Mouse (Mus musculus) midbrain, embryonic 14.5 days (tissue): ENCODE data around the gene Cyp27b1. TPM values are rescaled to one million over a fixed set of nuclear protein-coding genes. Genes with fewer than 3 reads are reported as not detected.

Experiments used
- ATAC-seq: fragments of 200-750 bp; cut with Nextera tagmentation; 2 replicates; pipeline ENCODE4 v1.8.0; 2017; ENCODE audit warnings: moderate number of reproducible peaks, moderate library complexity; ENCODE audit not compliant: low FRiP score, low TSS enrichment
- DNase-seq: peaks from one replicate; pipeline ENCODE4 v3.0.0-alpha.2; 2015
- H3K27ac ChIP-seq: fragments of 300-500 bp; sonication (generic); replicated peaks from 2 replicates; pipeline ENCODE4 v1.5.1; 2014; ENCODE audit warnings: mild to moderate bottlenecking, low read depth, low read length, moderate library complexity
- H3K27me3 ChIP-seq: fragments of 300-500 bp; sonication (generic); 2 replicates; pipeline ENCODE4 v1.6.1; 2014; ENCODE audit warnings: low read length, control low read depth, mixed read lengths; ENCODE audit not compliant: control insufficient read depth, insufficient read depth
- H3K36me3 ChIP-seq: fragments of 300-500 bp; sonication (generic); 2 replicates; pipeline ENCODE4 v1.6.1; 2014; ENCODE audit warnings: low read length, control low read depth; ENCODE audit not compliant: control insufficient read depth, insufficient read depth
- H3K4me1 ChIP-seq: fragments of 300-500 bp; sonication (generic); 2 replicates; pipeline ENCODE4 v1.6.1; 2014; ENCODE audit warnings: mild to moderate bottlenecking, antibody characterized with exemption, low read length, control low read depth; ENCODE audit not compliant: control insufficient read depth, insufficient read depth
- H3K4me2 ChIP-seq: fragments of 300-500 bp; sonication (generic); 2 replicates; pipeline ENCODE4 v1.6.1; 2014; ENCODE audit warnings: mild to moderate bottlenecking, low read length, moderate library complexity
- H3K4me3 ChIP-seq: fragments of 300-500 bp; sonication (generic); replicated peaks from 2 replicates; pipeline ENCODE4 v1.5.1; 2014; ENCODE audit warnings: low read depth, low read length
- H3K9ac ChIP-seq: fragments of 300-500 bp; sonication (generic); replicated peaks from 2 replicates; pipeline ENCODE4 v1.6.1; 2014; ENCODE audit warnings: mild to moderate bottlenecking, low read length, moderate library complexity
- H3K9me3 ChIP-seq: fragments of 300-500 bp; sonication (generic); 2 replicates; pipeline ENCODE4 v1.6.1; 2016; ENCODE audit warnings: low read length, control low read depth, mixed read lengths; ENCODE audit not compliant: control insufficient read depth
- WGBS: fragments of 180-500 bp; shearing (Covaris S2); extraction: QIAGEN DNeasy Blood & Tissue Kit; methylation state at CpG from one replicate; pipeline ENCODE4 v1.1.7; 2014; 5-methylcytosine and 5-hydroxymethylcytosine counted together
- polyA plus RNA-seq: library from polyadenylated mRNA; unstranded; fragments of >200 nt; fragmentation: Nextera tagmentation; extraction: Ambion mirVana; gene quantifications from 2 replicates; pipeline ENCODE4 v1.2.1, GENCODE M21; 2014

The Cyp27b1 gene
- polyA plus RNA-seq, 1 experiment from 2014 or later, result not detected

GRCm38 (mm10) chr10:127085633-127086032, 37.6 kb downstream of the Cyp27b1 start:
- WGBS, result 70% methylated on average over 6 of the region's 6 CpGs
- peaks cover 61% of the 10 kb centered on the region for H3K36me3 ChIP-seq
- H3K4me3 ChIP-seq, result no peak overlapping the region
- H3K4me1 ChIP-seq, result peaks cover 22% of the 10 kb centered on the region
- DNase-seq (no peak), ATAC-seq (no peak)
- no peak overlapping the region for H3K4me2 ChIP-seq
- no peak overlapping the region for H3K9ac ChIP-seq
- H3K27ac ChIP-seq, result no peak overlapping the region
- H3K9me3 ChIP-seq, result no peaks in the 10 kb centered on the region
- peaks cover 26% of the 10 kb centered on the region for H3K27me3 ChIP-seq

- Histone ChIP-seq H3K36me3 (peaks cover 70% of the 10 kb centered on the region), H3K9me3 (no peaks in the 10 kb centered on the region)
- peak; percentile 63 for DNase-seq
Measured at GRCm38 (mm10) chr10:127090560-127091411, 42.7 kb downstream of the Cyp27b1 start.

GRCm38 (mm10) chr10:127091507-127092396, 43.7 kb downstream of the Cyp27b1 start:
- DNase-seq (peak; percentile 58), ATAC-seq (peak; percentile 29; the same call in 1 of the 2 replicates)
- Histone ChIP-seq H3K4me1 (0 out of 2 replicates have a peak, but pooled peaks cover 9% of the 10 kb centered on the region), H3K27ac (no peak overlapping the region), H3K9me3 (no peaks in the 10 kb centered on the region), H3K36me3 (peaks cover 80% of the 10 kb centered on the region), H3K4me2 (peak overlapping the region; percentile 42), H3K4me3 (peak overlapping the region; percentile 19; the same call in 1 of the 2 replicates), H3K27me3 (peaks cover 46% of the 10 kb centered on the region), H3K9ac (peak overlapping the region; percentile 14; the same call in 1 of the 2 replicates)
- WGBS, result 10% methylated on average over 51 of the region's 51 CpGs

More at GRCm38 (mm10) chr10:127090560-127091411, 42.7 kb downstream of the Cyp27b1 start:
- no peak overlapping the region for H3K27ac ChIP-seq
- WGBS, result 9% methylated on average over 57 of the region's 57 CpGs
- peak overlapping the region; percentile 14; the same call in 1 of the 2 replicates for H3K9ac ChIP-seq
- peaks cover 46% of the 10 kb centered on the region for H3K27me3 ChIP-seq
- H3K4me3 ChIP-seq, result peak overlapping the region; percentile 19; the same call in 1 of the 2 replicates
- ATAC-seq, result no peak
- peak overlapping the region; percentile 42 for H3K4me2 ChIP-seq
- 0 out of 2 replicates have a peak, but pooled peaks cover 9% of the 10 kb centered on the region for H3K4me1 ChIP-seq

GRCm38 (mm10) chr10:127092742-127093141, 44.7 kb downstream of the Cyp27b1 start:
- ATAC-seq (no peak), DNase-seq (no peak)
- Histone ChIP-seq H3K36me3 (peaks cover 80% of the 10 kb centered on the region), H3K9ac (no peak overlapping the region), H3K4me1 (0 out of 2 replicates have a peak, but pooled peaks cover 9% of the 10 kb centered on the region), H3K4me2 (no peak overlapping the region), H3K27ac (no peak overlapping the region), H3K9me3 (no peaks in the 10 kb centered on the region), H3K4me3 (no peak overlapping the region), H3K27me3 (peaks cover 42% of the 10 kb centered on the region)
- 54% methylated on average over 4 of the region's 4 CpGs for WGBS

- Histone ChIP-seq H3K27me3 (peaks cover 33% of the 10 kb centered on the region), H3K4me3 (no peak overlapping the region), H3K4me2 (no peak overlapping the region), H3K36me3 (peaks cover 82% of the 10 kb centered on the region), H3K27ac (0 out of 2 replicates have a peak overlapping the region, but pooled peaks have one; percentile 33), H3K9ac (no peak overlapping the region), H3K9me3 (no peaks in the 10 kb centered on the region), H3K4me1 (0 out of 2 replicates have a peak, but pooled peaks cover 9% of the 10 kb centered on the region)
- ATAC-seq (no peak), DNase-seq (peak; percentile 53)
- WGBS, result 47% methylated on average over 7 of the region's 7 CpGs
Measured at GRCm38 (mm10) chr10:127094382-127094802, 46.3 kb downstream of the Cyp27b1 start.

- no peaks in the 10 kb centered on the region for H3K4me1 ChIP-seq
- DNase-seq, result no peak
- no peak overlapping the region for H3K4me2 ChIP-seq
- no peak for ATAC-seq
- H3K36me3 ChIP-seq, result peaks cover 75% of the 10 kb centered on the region
- no peak overlapping the region for H3K9ac ChIP-seq
- H3K27me3 ChIP-seq, result no peaks in the 10 kb centered on the region
- H3K27ac ChIP-seq, result no peak overlapping the region
- H3K4me3 ChIP-seq, result no peak overlapping the region
- WGBS, result 81% methylated on average over 20 of the region's 20 CpGs
- H3K9me3 ChIP-seq, result no peaks in the 10 kb centered on the region
Measured at GRCm38 (mm10) chr10:127098514-127098913, 50.5 kb downstream of the Cyp27b1 start.

GRCm38 (mm10) chr10:127099191-127099590, 51.1 kb downstream of the Cyp27b1 start:
- Histone ChIP-seq H3K9me3 (no peaks in the 10 kb centered on the region), H3K36me3 (peaks cover 74% of the 10 kb centered on the region), H3K27me3 (no peaks in the 10 kb centered on the region), H3K4me2 (no peak overlapping the region), H3K9ac (no peak overlapping the region), H3K4me1 (no peaks in the 10 kb centered on the region), H3K27ac (no peak overlapping the region), H3K4me3 (no peak overlapping the region)
- WGBS, result 87% methylated on average over 10 of the region's 10 CpGs
- no peak for ATAC-seq
- DNase-seq, result no peak

GRCm38 (mm10) chr10:127099868-127100267, 51.8 kb downstream of the Cyp27b1 start:
- Histone ChIP-seq H3K4me3 (no peak overlapping the region), H3K4me1 (no peaks in the 10 kb centered on the region), H3K27ac (no peak overlapping the region), H3K36me3 (peaks cover 71% of the 10 kb centered on the region), H3K4me2 (no peak overlapping the region), H3K9me3 (no peaks in the 10 kb centered on the region), H3K27me3 (no peaks in the 10 kb centered on the region), H3K9ac (no peak overlapping the region)
- WGBS, result 94% methylated on average over 15 of the region's 15 CpGs
- ATAC-seq (no peak), DNase-seq (no peak)
